Mouse (Mus musculus): ENCODE data around the gene Myh3.

Gene Myh3

GRCm38 (mm10) chr11:67078000-67078399 lies at the start of gene Myh3:
TSS of gene Myh3 (plus strand) at chr11:67078300.
- in situ Hi-C loops (cut with MboI, MseI) = loop anchor here in 1 of 2 experiments (25.0 kb wide), 1 partner anchor 1266 kb away; the partner anchor contains the start of gene Zkscan6

- in situ Hi-C loops (cut with MboI, MseI) = loop anchor here in 1 of 2 experiments (25.0 kb wide), 1 partner anchor 1219 kb away; the partner anchor contains the start of gene Zkscan6
These were observed 47.0 kb upstream of the Myh3 start for GRCm38 (mm10) chr11:67030904-67031602.

- in situ Hi-C loops (cut with MboI, MseI) = loop anchor here in 1 of 2 experiments (25.0 kb wide), 1 partner anchor 1219 kb away; the partner anchor contains the start of gene Zkscan6
These were observed 46.5 kb upstream of the Myh3 start for GRCm38 (mm10) chr11:67031603-67031915.

GRCm38 (mm10) chr11:67034775-67035485 lies 43.2 kb upstream of the Myh3 start:
- in situ Hi-C loops (cut with MboI, MseI) = loop anchor here in 1 of 2 experiments (25.0 kb wide), 1 partner anchor 1223 kb away; the partner anchor contains the start of gene Zkscan6

GRCm38 (mm10) chr11:67036229-67036628 lies 41.9 kb upstream of the Myh3 start:
- in situ Hi-C loops (cut with MboI, MseI) = loop anchor here in 1 of 2 experiments (25.0 kb wide), 1 partner anchor 1224 kb away; the partner anchor contains the start of gene Zkscan6

- in situ Hi-C loops (cut with MboI, MseI) = loop anchor here in 1 of 2 experiments (25.0 kb wide), 1 partner anchor 1225 kb away; the partner anchor contains the start of gene Zkscan6
These were observed 41.2 kb upstream of the Myh3 start for GRCm38 (mm10) chr11:67036892-67037291.

GRCm38 (mm10) chr11:67039799-67040198 lies 38.3 kb upstream of the Myh3 start:
- in situ Hi-C loops (cut with MboI, MseI) = loop anchor here in 1 of 2 experiments (25.0 kb wide), 1 partner anchor 1227 kb away; the partner anchor contains the start of gene Zkscan6

- in situ Hi-C loops (cut with MboI, MseI) = loop anchor here in 1 of 2 experiments (25.0 kb wide), 1 partner anchor 1228 kb away; the partner anchor contains the start of gene Zkscan6
These were observed 37.6 kb upstream of the Myh3 start for GRCm38 (mm10) chr11:67040483-67040882.

- in situ Hi-C loops (cut with MboI, MseI) = loop anchor here in 1 of 2 experiments (25.0 kb wide), 1 partner anchor 1231 kb away; the partner anchor contains the start of gene Zkscan6
These were observed 35.1 kb upstream of the Myh3 start for GRCm38 (mm10) chr11:67043007-67043406.

- in situ Hi-C loops (cut with MboI, MseI) = loop anchor here in 1 of 2 experiments (25.0 kb wide), 1 partner anchor 1233 kb away; the partner anchor contains the start of gene Zkscan6
These were observed 33.1 kb upstream of the Myh3 start for GRCm38 (mm10) chr11:67044959-67045358.

GRCm38 (mm10) chr11:67047199-67047598 lies 30.9 kb upstream of the Myh3 start:
- in situ Hi-C loops (cut with MboI, MseI) = loop anchor here in 1 of 2 experiments (25.0 kb wide), 1 partner anchor 1235 kb away; the partner anchor contains the start of gene Zkscan6

- in situ Hi-C loops (cut with MboI, MseI) = loop anchor here in 1 of 2 experiments (25.0 kb wide), 1 partner anchor 1236 kb away; the partner anchor contains the start of gene Zkscan6
These were observed 29.6 kb upstream of the Myh3 start for GRCm38 (mm10) chr11:67048496-67048895.

GRCm38 (mm10) chr11:67049256-67049655 lies 28.8 kb upstream of the Myh3 start:
- in situ Hi-C loops (cut with MboI, MseI) = loop anchor here in 1 of 2 experiments (25.0 kb wide), 1 partner anchor 1237 kb away; the partner anchor contains the start of gene Zkscan6

- in situ Hi-C loops (cut with MboI, MseI) = loop anchor here (10.0 to 25.0 kb wide), 2 partner anchors 1386 to 1403 kb away; partner anchors contain the start of gene Pik3r5 (in 1 of the 2)
These were observed 26.3 kb upstream of the Myh3 start for GRCm38 (mm10) chr11:67051676-67052320.

GRCm38 (mm10) chr11:67052321-67052952 lies 25.7 kb upstream of the Myh3 start, which contains the start of the genes Adprm and Sco1:
TSS of gene Adprm (minus strand) at chr11:67052594.
TSS of gene Sco1 (plus strand) at chr11:67052670.
- in situ Hi-C loops (cut with MboI, MseI) = loop anchor here (10.0 to 25.0 kb wide), 2 partner anchors 1385 to 1402 kb away; partner anchors contain the start of gene Pik3r5 (in 1 of the 2)

- in situ Hi-C loops (cut with MboI, MseI) = loop anchor here (10.0 to 25.0 kb wide), 2 partner anchors 1382 to 1400 kb away; partner anchors contain the start of gene Pik3r5 (in 1 of the 2)
These were observed 23.2 kb upstream of the Myh3 start for GRCm38 (mm10) chr11:67054754-67055365.

GRCm38 (mm10) chr11:67061311-67061710 lies 16.8 kb upstream of the Myh3 start:
- in situ Hi-C loops (cut with MboI, MseI) = loop anchor here in 1 of 2 experiments (25.0 kb wide), 1 partner anchor 1376 kb away; the partner anchor contains the start of gene Pik3r5

GRCm38 (mm10) chr11:67062726-67063125 lies 15.4 kb upstream of the Myh3 start:
- in situ Hi-C loops (cut with MboI, MseI) = loop anchor here in 1 of 2 experiments (25.0 kb wide), 1 partner anchor 1375 kb away; the partner anchor contains the start of gene Pik3r5

GRCm38 (mm10) chr11:67067741-67068140 lies 10.4 kb upstream of the Myh3 start:
- in situ Hi-C loops (cut with MboI, MseI) = loop anchor here in 1 of 2 experiments (25.0 kb wide), 1 partner anchor 1370 kb away; the partner anchor contains the start of gene Pik3r5

All from T-helper 17 cell (primary cell).